Mouse (Mus musculus) layer of hippocampus, postnatal 36 days (tissue): Measurements from ENCODE around the gene H1f0. TPM values are rescaled to one million over a fixed set of nuclear protein-coding genes. Genes with fewer than 3 reads are reported as not detected.

Experiments
- DNase-seq, 2 experiments: peaks; one replicate each; pipeline ENCODE4 v3.0.0; 2022
- total RNA-seq, 2 experiments: library from RNA; stranded (reverse); gene quantifications; 2 replicates each; pipeline ENCODE4 v1.2.3; 2021

H1f0 gene
- total RNA-seq, 2 experiments from 2014 or later = 88.9 to 89.5 TPM

DNA sequence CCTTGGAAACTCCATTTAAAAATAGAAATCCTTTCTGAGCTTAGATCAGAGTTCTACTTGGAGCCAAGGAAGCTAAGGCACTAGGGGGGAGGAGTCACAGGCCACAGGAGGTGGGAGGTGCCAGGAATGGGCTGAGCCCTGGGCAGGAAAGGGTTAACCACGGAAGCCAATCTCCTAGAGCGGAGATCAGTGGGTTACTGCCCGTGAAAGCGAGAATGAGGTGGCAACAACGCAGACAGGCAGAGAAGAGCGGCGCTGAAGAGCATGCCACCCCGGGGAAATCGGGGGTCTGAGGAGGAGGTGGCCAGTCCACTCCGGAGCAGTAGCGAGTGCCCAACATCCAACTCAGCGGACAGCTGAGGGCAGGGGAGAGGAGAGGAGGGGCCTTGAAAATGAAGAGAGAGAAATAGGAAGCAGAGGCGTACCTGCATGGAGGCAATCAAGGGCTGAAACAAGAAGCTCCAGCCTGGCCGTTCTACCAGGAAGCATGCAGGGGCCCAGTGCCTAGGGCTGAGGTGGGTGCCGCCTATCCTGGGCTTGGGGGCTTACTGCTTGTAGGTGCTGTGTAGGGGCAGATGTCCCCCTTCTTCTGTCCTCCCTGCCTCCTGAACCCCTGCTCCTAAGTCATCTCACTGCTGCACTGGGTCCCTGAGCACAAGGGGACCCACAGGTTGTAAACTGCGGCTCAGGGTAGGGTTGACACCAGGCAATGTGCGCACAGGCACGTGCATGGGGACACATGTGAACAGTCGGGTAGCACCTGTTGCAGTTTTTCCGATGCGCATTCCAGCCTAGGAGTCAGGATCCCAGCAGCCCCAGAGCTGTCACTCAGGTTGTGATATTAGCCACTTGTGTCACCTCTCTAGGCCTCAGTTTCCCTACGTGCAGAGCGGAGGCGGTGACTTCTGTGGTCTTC, 12.5 kb downstream of the H1f0 start:
- DNase-seq = no peak

DNA sequence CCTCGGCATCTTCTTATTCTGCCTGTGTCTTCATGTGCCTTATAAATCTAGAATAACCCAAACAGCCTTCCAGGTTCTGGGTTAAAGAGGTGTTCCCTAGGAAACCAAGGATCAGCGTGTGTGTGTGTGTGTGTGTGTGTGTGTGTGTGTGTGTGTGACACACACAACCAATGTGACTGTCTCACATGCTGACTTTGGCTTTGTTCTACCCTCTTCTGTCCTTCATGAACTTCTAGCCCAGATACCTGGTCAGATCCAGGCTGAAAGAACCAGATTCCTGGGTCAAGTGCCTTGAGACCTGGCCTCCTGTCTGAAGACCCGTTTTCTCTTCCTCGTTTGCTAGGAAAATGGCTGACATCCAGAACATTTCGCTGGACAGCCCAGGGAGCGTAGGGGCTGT, 13.3 kb downstream of the H1f0 start, which contains the start of gene Galr3:
Gene Galr3 (plus strand): TSS at position 301 of the 400 bp plus-strand sequence.
- no peak for DNase-seq

GRCm38 (mm10) chr15:79042721-79043491, 14.7 kb downstream of the H1f0 start:
- peak; percentile 32 to 34 for DNase-seq

GRCm38 (mm10) chr15:79044837-79045236, 16.6 kb downstream of the H1f0 start:
- DNase-seq = no peak

DNA sequence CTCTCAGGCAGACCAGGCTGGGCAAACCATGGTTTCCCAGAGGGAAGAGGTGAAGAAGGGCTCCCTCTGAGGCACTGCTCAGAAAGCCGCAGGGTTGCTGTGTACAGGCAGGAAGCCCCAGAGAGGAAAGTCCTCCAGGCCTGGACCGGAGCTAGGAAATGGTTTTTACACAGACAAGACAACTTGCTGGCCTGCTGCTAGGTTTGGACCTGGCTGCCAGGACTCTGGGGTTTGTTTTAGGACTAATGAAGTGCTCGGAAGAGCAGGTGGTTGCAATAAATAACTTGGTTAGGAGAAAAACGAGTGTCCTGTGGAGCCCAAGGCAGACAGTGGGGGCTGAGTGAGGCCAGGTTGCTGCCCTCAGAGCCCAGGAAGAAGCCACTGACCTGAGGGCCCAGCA, 19.9 kb downstream of the H1f0 start:
- DNase-seq = no peak

- no peak for DNase-seq
Observed at GRCm38 (mm10) chr15:79050160-79050845, 22.1 kb downstream of the H1f0 start.

DNA sequence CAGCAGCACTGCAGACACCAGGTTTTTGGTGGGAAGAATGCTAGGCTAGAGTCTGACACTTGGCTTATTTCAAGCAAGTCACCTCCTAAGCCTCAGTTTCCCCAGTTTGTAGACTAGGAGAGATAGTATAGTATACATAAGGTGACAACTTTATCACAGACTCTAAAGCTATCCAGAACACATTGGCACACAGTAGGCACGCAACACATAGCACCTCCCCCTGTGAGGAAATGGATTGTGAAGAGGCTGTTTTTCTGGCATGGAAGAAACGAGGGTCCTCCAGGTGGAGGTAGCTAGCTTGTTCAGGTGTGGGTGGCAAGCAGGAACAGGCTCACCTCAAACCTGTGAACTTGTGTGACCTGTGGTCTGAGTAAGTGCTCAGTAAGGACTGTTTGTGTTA, 22.7 kb downstream of the H1f0 start:
- DNase-seq = no peak

GRCm38 (mm10) chr15:79051461-79052360, 23.5 kb downstream of the H1f0 start:
- DNase-seq = peak in 1 of 2 experiments; percentile 40

GRCm38 (mm10) chr15:79052366-79052765, 24.1 kb downstream of the H1f0 start:
- DNase-seq = no peak

DNA sequence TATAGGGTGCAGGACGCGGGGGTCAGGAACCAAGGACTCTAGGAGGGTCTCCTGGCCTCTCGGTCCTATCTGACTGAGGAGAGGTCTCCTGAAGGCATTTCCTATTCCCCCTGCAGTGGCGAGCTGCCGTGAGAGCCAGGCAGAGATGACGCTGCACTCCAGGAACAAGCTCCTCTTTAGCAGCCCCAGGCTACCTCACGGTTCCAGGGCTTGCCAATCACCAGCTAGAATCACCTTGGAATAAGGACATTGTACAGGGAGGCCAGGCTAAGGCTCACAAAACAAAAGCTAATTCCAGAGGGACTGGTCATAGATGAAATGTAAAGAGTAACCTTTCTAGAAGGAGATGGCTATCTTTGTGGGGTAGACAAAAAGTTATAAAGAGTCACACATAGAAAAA, 28.4 kb downstream of the H1f0 start:
- no peak for DNase-seq

DNA sequence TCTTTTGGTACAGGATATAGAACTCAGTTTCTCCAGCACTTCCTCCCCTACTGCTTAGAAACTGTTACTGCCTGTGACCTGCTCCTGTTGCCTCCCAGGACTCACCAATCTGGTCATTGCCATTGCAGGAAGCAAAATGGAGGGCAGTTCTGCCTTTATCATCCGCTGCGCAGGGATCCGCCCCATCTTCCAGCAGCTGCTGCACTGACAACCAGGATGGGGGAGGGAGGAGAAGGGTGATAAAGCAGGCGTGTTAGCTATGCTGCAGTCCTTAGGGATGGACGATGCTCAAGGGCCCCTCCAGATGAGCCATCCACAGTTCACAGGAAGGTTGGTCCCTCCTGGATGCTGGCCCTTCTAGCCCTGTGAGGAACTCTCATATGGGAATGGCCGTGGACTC, 29.6 kb downstream of the H1f0 start:
- no peak for DNase-seq

DNA sequence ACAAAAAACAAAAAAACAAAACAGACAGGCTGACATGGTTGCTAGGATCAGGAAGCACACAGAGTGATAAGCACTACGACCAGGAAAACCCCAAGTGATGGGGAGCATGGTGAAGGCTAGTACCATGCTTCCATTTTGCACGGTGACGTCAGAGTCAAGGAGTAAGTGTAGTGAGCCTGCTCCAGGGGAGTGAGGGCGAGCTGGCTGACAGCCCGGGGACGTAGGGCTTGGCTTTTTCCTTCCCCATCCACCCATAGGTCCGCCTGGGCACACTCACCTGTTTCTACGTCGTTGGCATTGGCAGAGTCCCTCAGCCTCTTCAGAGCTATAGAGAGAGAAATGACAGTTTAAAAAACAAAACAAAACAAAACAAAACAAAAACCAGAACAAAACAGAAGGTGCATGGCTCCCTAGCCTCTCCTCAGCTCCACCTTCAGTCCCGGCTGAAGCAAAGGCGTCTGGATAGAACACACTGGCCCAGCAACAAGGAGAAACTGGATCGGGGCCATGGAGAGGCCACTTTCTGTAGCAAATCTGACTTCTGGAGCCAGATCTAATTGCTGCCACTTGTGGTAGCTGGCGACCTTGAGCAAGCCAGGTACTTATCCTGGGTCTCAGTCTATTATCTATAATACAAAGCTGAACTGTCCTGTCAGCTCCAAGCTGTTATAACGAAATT, 32.8 kb downstream of the H1f0 start:
- no peak for DNase-seq

GRCm38 (mm10) chr15:79062376-79063159, 34.3 kb downstream of the H1f0 start, which contains the start of gene Ankrd54:
Gene Ankrd54, minus strand, starts transcription at chr15:79062893.
- DNase-seq = peak; percentile 97 to 98

DNA sequence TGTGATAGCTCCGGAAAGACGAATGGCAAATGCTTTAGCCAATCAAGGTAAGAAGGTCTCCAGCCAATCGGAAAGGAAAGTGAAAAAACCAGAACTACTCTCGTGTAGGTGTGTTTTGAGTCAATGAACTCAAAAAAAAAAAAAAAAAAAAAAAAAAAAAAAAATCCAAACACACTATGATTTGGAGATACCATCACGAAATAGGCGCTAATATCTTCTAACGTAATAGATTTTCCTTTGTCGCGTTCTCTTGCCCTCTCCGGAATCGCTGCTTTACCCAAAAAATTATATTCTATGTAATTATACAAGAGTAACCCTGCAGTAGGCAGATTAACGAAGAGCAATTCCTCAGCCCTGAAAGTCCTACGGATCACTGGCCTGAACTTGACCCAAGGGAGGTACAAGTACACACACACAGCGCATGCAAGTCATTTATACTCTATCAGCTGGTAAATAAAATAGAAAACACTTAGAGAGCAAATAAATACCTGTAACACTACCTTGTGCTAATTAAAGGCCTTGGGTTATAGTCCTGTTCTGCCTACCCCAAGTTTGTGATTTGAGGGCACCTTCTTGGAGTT, 35.0 kb downstream of the H1f0 start:
- DNase-seq = no peak

GRCm38 (mm10) chr15:79065086-79065770, 37.0 kb downstream of the H1f0 start:
- no peak for DNase-seq

DNA sequence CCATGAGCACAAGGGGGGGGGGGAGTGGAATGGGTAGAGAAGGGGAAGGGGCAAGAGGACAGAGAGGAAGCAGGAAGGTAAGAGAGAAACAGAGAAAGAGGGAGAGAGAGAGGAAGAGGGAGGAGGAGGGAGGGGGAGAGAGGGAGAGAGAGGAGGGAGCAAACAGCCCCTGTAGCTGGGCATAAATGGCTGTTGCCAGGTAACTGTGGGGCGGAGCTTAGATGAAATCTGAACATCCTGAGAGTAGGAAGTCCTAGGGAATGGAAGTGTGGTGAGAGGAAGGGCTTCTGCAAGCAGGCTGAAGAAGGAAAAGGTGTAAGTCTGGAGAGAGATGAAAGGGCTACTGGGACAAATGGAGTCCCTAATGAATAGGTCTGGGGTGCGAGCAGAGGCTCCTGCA, 38.0 kb downstream of the H1f0 start:
- no peak for DNase-seq

- DNase-seq = no peak
Observed at GRCm38 (mm10) chr15:79067631-79068030, 39.4 kb downstream of the H1f0 start.

DNA sequence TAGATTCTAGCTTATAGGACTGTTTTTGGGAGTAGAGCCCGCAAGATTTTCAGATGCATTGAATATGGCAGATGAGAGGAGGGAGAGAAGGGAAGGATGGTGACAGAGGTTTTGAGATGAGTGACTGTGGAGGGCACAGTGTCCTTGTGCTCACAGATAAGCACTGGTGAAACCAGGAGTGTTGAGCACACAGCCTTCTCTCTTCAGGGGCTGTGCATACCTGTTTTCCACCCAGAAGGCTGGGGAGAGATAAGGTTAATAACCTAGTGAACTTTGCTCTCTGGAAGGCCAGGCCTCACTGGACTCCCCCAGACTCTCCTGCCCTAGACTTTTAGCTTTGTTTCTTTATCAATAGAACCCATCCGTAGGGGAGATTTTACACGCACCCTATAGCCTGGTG, 40.2 kb downstream of the H1f0 start:
- DNase-seq = no peak
